Mouse (Mus musculus) layer of hippocampus, postnatal 25 days (tissue): ENCODE measurements around the gene Map6. TPM values are rescaled to one million over a fixed set of nuclear protein-coding genes. Genes with fewer than 3 reads are reported as not detected.
A peak's percentile ranks its signal among the peaks of the same experiment; 100 is the strongest.

Experiments used
- DNase-seq, 2 experiments: peaks; one replicate each; pipeline ENCODE4 v3.0.0; 2022; ENCODE audit warnings: mixed read lengths in 2 of 2, low spot score in 1 of 2; ENCODE audit errors: extremely low spot score in 1 of 2
- total RNA-seq, 2 experiments: library from RNA; stranded (reverse); gene quantifications; 2 replicates each; pipeline ENCODE4 v1.2.3; 2021

The Map6 gene
- 100 to 1,000 TPM; 102 to 107 TPM for total RNA-seq

GRCm38 (mm10) chr7:99267251-99267896 is at the start of gene Map6:
Gene Map6, plus strand, starts transcription at chr7:99267447.
- DNase-seq = peak; percentile 52 to 61

DNA sequence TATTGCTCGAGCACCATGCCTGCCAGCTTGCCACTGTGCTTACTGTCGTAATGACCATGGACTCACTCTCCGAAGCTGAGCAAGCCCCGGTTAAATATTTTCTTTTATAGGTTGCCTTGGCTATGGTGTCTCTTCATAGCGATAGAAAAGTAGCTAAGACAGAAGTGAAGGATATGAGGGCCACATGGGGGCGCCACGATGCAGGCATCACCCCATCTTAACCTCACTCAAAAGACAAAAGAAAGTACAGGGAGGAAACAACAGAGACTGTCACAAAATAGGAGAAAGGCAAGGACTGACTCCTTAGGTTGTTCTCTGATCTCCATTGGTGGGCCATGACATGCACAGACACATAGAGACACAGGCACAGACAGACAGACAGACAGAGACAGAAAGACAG is 43.0 kb upstream of the Map6 start:
- no peak for DNase-seq

DNA sequence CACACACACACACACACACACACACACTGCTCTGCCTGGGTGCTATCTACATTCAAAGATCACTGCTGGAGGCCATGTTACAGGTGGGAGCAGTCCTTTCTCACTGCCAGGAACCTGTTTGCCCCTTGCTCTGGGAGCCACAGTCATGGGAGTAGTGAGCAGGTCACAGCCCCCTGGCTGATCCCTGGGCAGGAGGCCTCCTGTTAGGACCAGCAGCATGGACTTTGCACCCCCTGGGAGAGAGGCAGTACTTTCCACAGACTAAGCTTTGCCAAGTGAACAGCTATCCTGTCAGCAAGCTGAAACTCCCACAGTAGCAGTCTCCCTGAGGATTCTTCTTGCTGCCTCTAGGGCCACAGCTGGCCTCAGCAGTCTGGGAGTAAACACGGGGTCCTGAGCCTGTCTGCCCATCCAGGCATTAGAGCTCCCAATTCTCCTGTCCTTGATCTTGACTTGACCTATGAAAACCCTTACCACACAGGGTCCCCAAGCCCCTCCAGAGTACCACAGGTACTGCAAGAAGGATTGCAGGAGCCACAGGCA is 42.5 kb upstream of the Map6 start:
- DNase-seq = no peak

- DNase-seq = no peak
Observed at GRCm38 (mm10) chr7:99225421-99225820, 41.8 kb upstream of the Map6 start.

GRCm38 (mm10) chr7:99226662-99227061 is 40.6 kb upstream of the Map6 start:
- DNase-seq = no peak

DNA sequence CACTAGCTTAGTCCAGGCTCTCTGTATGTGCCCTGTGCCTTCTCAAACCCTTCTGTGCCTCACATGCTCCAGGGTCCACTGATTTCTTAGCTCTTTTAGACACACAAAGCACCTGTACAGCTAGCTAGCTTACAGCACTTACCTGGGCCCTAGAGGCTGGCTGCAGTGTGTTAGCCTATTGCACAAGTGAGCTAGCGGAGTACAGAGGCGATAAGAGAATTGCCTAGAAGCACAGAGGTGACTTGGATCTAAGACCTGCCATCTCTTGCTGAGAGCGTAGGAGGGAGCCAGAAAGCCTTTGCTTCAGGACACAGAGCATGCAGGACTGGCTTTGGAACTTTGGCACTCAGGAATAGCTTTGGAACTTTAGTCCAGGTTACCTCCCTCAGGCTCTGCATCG is 40.0 kb upstream of the Map6 start:
- DNase-seq = no peak

DNA sequence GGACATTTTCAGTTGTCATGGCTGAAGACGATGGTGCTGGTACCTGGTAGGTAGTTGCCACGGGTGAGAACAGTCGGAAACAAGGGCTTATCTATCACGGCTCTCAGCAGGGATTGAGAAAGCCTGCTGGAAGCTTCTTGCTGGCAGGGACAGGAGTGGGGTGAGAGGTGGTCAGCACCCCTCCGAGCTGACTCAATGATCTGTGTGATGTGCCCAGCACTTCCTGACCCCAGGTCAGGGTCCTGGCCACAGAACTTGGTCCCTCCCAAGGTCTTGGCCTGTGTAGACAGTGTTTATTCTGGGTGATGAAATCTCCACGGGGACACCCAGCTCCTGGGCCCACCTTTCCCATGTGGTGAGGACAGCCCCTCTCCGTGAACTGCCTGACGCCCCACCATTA is 38.4 kb upstream of the Map6 start:
- DNase-seq = no peak

DNA sequence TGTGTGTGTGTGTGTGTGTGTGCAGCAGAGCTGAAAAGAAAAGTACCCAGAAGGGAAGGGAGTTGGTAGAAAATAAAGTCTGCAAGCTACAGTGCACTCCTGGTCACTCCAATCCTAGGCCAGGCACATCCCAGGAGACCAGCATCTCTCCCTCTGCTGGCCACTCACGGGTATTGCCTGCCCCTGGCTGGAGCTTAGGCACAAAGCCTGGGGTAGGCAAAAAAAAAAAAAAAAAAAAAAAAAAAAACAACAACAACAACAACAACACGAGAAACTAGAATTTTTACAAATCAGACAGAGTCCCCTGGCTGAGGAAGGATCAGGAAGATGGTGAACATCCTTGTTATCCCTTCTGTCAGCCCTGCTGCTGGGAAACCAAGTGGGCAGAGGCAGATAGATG is 37.8 kb upstream of the Map6 start:
- DNase-seq = no peak

GRCm38 (mm10) chr7:99230061-99230747 is 37.0 kb upstream of the Map6 start:
- no peak for DNase-seq

DNA sequence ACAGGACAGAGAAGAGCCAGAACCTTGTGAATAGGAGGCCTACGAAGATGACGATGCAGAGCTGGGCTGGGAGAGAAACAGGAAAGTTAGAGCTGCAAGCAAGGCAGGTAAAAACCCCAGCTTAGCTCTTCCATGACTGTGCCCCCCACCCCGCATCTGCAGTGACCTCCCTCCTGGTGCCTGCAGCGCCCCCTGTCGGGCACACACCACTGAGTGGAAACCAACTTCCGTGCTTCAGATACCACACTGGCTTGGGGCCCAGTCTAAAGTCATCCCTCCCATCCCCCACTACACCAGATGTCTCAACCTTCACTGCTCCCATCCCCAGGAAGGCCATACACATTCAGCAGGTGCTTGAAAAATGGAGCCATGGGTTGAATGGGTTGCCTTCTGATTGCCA is 34.7 kb upstream of the Map6 start:
- DNase-seq = no peak

GRCm38 (mm10) chr7:99234916-99235315 is 32.3 kb upstream of the Map6 start:
- DNase-seq = no peak

GRCm38 (mm10) chr7:99235657-99236056 is 31.6 kb upstream of the Map6 start:
- DNase-seq = no peak

GRCm38 (mm10) chr7:99236888-99237660 is 30.2 kb upstream of the Map6 start:
- DNase-seq = no peak

GRCm38 (mm10) chr7:99238417-99238816 is 28.8 kb upstream of the Map6 start, which contains the start of gene Mogat2:
Gene Mogat2, minus strand, starts transcription at chr7:99238619.
- DNase-seq = no peak

DNA sequence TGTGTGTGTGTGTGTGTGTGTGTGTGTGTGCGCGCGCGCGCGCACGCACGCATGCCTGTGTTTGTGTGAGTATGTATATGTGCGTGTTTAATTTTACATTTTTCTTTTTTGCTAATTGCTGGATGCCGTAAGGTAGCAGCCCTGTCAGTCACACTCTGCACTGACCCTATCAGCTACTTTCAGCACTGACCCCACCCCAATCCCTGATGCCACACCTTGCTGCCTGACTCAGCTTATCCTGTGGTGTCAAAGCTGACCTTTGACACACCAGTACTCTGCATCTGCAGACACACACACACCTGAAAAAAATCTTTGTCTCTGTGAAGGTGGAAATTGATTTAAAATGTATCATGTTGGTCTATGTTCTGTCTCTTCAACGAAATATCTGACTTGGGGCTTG is 25.1 kb upstream of the Map6 start:
- no peak for DNase-seq

GRCm38 (mm10) chr7:99248157-99248742 is 19.0 kb upstream of the Map6 start:
- DNase-seq = no peak

- DNase-seq = no peak
Observed at GRCm38 (mm10) chr7:99248906-99249581, 18.2 kb upstream of the Map6 start.

DNA sequence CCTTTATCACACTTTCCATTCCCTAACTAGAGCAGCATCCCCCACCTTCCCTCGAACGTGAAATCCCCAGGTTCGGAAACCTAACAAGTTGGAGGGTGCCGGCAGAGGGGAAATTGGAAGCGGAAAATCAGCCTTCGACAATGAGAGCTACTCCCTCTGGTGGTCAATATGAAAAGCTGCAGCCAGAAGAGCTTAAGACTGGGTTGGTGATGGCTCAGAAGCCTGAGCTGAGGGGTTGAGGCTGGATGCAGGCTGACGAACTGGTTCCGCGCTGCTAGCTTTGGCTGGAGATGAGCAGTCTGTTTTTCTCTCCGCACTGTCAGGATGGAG is 17.7 kb upstream of the Map6 start:
- DNase-seq = peak in 1 of 2 experiments; percentile 30

- no peak for DNase-seq
Observed at GRCm38 (mm10) chr7:99250386-99250785, 16.9 kb upstream of the Map6 start.

GRCm38 (mm10) chr7:99255006-99255405 is 12.2 kb upstream of the Map6 start:
- DNase-seq = no peak
